Comparison of ENCODE assay signal across 8 mouse cellular contexts in the genomic region with DNA sequence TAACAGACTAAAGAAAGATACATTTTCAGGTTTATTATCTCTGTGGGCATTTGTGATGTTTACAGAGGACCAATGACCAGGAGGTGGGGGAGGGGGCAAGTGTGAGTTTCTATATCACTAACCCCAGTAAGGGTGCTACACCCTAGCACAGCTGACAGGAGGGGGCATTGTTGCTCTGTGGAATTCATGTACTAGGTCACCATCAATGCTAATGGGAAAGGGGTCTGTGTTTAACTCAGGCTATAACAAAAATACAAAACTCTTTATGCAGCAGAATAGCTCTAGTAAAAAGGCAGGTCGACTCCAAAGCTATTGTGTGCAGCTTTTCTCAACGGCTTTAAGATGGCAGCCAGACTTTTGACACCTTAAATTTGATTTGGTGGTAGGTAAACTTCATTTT.
DNase-seq lines count a peak whose midpoint lies in the region; ATAC-seq and TF ChIP-seq lines count a peak whose summit lies in the region.

No protein-coding gene starts in this region.

- no peak overlapping the region for H3K9ac ChIP-seq in heart, embryonic 15.5 days

- H3K4me1 ChIP-seq in heart, embryonic 15.5 days (replicated peaks): peaks cover 25% of the 10 kb centered on the region

- no peak overlapping the region for H3K27ac ChIP-seq in gastrocnemius, adult 2 months
- 0 out of 2 replicates have a peak overlapping the region, but pooled peaks have one; percentile 3 for H3K27ac ChIP-seq in heart, embryonic 15.5 days

- intact Hi-C loops in gastrocnemius, adult 2 months (cut with DNase I): loop anchor here (2.0 to 5.0 kb wide), 2 partner anchors 210 to 547 kb away; no protein-coding TSS in a partner anchor

- H3K36me3 ChIP-seq in heart, embryonic 15.5 days: no peaks in the 10 kb centered on the region

- H3K9me3 ChIP-seq in heart, embryonic 15.5 days (replicated peaks): no peaks in the 10 kb centered on the region

- 15% methylated on average over 2 of the region's 2 CpGs for WGBS in heart, embryonic 15.5 days

- peak; percentile 32 for DNase-seq in gastrocnemius, adult 2 months
- DNase-seq in gastrocnemius, adult 8-10 months (ENCODE audit: low spot score in 2 of 2): no peak
- DNase-seq in kidney, postnatal 36 days: peak; percentile 53 to 70
- DNase-seq in B cell, adult 2 months: no peak
- DNase-seq in urinary bladder, postnatal 25 days (ENCODE audit: low spot score): no peak

- TF ChIP-seq CTCF in gastrocnemius, adult 2 months (IDR thresholded peaks at IDR 0.05): peak; percentile 56

- peak overlapping the region; percentile 82; the same call in 1 of the 2 replicates for H3K4me2 ChIP-seq in heart, embryonic 15.5 days

- no peak overlapping the region for H3K4me3 ChIP-seq in gastrocnemius, adult 2 months
- H3K4me3 ChIP-seq in heart, embryonic 15.5 days: no peak overlapping the region

- ATAC-seq in common myeloid progenitor, adult 5-6 weeks (replicated peaks; ENCODE audit: low read depth, poor library complexity, severe bottlenecking): peak; percentile 64
- ATAC-seq in heart, embryonic 15.5 days (replicated peaks; ENCODE audit: insufficient number of reproducible peaks, insufficient read depth, low FRiP score, low read depth): 0 out of 2 replicates have a peak, but pooled peaks have one; percentile 31
- ATAC-seq in megakaryocyte-erythroid progenitor cell, adult 5-6 weeks (replicated peaks; ENCODE audit: low FRiP score, low TSS enrichment, poor library complexity, severe bottlenecking): 0 out of 2 replicates have a peak, but pooled peaks have one; percentile 41

- 0 out of 2 replicates have a peak, but pooled peaks cover 4% of the 10 kb centered on the region for H3K27me3 ChIP-seq in heart, embryonic 15.5 days

Comparison
In these comparisons a context has a peak if more than half of its experiments do, and no peak if none do; other contexts are left out.
1. DNase-seq: peak in gastrocnemius, adult 2 months (single experiment) and kidney, postnatal 36 days (2 of 2); none in gastrocnemius, adult 8-10 months (0 of 2), B cell, adult 2 months (0 of 2) and urinary bladder, postnatal 25 days (single experiment).
2. Peak in every context shown above with its lines, with median percentiles within 50 percentile points of each other: ATAC-seq.